Mouse (Mus musculus) B cell, adult 2 months (primary cell): ENCODE results near the gene Mrpl24.
"Not testable (repeated sequence)": the region's sequence is repeated elsewhere in the genome, so short reads cannot be mapped to it uniquely, and the experiment has no call there.

Source experiments
- DNase-seq, 2 experiments: peaks; one replicate each; pipeline ENCODE4 v3.0.0; 2022

Gene Mrpl24

DNA sequence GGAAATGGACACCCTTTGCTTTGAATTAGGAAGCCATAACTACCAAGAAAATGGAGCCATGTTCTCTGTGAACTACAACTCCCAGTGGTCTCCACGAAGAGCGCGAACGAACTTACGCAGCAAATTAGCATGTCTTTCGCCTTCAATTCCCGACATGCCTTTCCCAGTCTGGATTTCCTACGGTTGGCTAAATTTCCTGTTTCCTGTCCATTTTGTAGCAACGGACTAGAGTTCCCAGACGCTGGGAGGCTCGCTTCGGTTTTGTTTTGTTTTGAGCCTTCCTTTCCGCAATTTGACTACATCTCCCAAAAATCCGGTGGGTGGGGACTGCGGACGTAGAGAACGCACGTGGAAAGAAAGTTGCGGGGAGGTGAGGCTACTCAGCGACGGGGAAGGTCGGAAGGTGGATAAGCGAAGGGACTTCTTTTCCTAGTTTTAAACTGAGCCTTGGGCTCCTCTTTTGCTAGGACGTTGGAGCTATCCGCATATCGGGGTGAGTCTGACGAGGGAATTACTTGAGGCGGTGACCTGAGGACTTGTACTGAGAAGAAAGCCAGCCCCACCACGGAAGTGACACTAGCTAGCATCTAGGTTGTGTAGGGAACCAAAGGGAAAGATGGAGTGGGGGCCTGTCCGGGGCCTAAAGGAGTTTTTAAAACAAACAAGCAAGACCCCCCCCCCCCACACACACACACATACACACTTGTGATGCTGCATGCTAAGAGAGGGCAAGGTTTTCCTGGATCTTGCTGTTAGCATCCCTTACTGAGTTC is at the start of gene Mrpl24:
Gene Mrpl24, plus strand, starts transcription at position 171 of the 773 bp plus-strand sequence.
- DNase-seq, result peak; percentile 69 to 73

- no peak for DNase-seq
These were observed 41.6 kb upstream of the Mrpl24 start for GRCm38 (mm10) chr3:87877730-87878129.

GRCm38 (mm10) chr3:87884291-87884690 is 35.0 kb upstream of the Mrpl24 start:
- no peak for DNase-seq

DNA sequence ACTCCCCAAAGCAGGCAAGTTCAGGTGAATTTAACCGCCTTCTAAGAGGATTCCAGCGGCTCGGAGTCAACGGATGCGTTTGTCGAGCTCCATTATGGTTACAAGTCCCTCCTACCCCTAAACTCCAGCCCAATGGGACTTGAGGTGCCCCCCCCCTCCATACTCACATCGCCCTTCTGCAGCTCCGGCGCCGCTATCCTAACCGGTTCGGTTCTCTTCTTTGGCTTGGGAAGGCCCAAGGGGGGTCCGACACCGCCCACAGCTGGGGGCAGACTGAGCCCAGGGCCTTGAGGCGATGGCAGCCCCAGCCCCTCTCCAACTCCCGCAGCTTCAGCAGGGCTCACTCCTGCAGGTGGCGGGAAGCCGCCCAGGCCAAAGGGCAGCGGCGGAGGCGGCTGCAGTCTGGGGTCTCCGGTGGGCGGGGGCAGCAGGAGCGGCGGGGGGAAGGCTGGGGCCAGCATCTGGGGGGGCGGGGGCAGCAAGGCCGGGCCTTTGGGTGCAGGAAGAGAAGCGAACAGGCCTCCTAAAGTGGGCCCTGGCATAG is 34.5 kb upstream of the Mrpl24 start:
- DNase-seq, result peak; percentile 34 to 36

DNA sequence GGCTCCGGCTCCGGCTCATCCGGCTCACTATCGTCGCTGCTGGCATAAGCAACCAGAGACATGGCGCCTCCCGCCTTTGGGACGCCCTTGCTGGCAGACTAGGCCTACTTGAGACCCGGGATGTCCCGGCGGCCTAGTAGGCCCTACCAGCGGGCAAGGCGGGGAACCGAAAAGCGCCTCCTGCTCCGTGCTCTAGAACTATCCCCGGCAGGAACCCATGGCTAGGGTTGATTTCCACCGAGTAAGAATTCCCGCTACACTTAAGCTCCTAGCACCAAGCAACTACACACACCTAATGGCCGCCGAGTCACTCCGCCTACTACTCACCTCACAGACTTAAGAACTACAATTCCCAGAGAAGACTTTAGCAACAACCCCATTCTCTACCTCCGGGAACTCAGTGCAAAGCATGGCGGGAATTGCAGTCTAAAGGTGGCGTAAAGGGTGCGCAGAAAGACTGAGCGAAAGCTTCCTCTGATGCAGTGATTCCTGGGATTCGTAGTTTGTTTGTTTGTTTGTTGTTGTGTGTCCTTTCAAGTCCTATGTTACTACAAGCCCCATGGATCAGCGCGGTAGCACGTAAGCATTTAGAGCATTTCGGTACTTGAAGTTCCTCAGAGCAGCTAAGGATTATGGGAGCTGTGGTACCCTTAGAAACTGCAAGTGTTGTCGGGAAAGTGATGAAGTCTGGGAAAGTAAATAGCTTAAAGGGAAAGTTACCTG is 33.9 kb upstream of the Mrpl24 start, which contains the start of gene Prcc:
Gene Prcc, minus strand, starts transcription at position 328 of the 723 bp plus-strand sequence.
- DNase-seq, result peak; percentile 84 to 91

GRCm38 (mm10) chr3:87886004-87886365 is 33.3 kb upstream of the Mrpl24 start:
- no peak for DNase-seq

- DNase-seq, result peak in 1 of 2 experiments; percentile 6
These were observed 32.9 kb upstream of the Mrpl24 start for GRCm38 (mm10) chr3:87886416-87886815.

DNA sequence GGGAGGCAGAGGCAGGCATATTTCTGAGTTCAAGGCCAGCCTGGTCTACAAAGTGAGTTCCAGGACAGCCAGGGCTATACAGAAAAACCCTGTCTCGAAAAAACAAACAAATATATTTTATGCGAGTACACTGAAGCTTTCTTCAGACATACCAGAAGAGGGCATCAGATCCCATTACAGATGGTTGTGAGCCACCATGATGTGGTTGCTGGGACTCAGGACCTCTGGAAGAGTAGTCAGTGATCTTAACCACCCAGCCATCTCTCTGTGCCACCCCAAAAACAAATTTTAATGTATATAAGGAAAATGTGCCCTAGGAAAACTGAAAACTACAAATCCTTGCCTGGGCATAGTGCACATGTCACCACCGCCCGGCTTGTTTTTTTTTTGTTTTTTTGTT is 31.9 kb upstream of the Mrpl24 start:
- not testable (repeated sequence) for DNase-seq

GRCm38 (mm10) chr3:87891481-87891880 is 27.8 kb upstream of the Mrpl24 start:
- no peak for DNase-seq

- DNase-seq, result no peak
These were observed 25.9 kb upstream of the Mrpl24 start for GRCm38 (mm10) chr3:87893367-87893905.

- no peak for DNase-seq
These were observed 20.0 kb upstream of the Mrpl24 start for GRCm38 (mm10) chr3:87899266-87899665.

DNA sequence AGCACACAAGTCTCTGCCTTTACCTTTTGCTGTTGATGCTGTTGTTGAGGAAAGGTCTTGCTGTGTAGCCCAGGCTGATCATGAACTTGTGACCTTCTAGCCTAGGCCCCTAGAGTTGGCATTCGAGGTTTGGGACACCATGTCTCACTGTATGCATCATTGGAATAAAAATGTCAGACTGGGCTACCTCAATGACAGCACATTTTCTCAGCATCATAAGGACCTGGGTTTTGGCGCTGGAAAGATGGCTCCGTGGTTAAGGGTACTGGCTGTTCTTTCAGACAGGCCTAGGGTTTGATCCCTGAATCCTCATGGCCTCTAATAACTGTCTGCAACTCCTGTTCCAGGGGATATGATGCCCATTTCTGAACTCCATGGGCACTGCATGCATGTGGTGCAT is 19.5 kb upstream of the Mrpl24 start:
- DNase-seq, result no peak

DNA sequence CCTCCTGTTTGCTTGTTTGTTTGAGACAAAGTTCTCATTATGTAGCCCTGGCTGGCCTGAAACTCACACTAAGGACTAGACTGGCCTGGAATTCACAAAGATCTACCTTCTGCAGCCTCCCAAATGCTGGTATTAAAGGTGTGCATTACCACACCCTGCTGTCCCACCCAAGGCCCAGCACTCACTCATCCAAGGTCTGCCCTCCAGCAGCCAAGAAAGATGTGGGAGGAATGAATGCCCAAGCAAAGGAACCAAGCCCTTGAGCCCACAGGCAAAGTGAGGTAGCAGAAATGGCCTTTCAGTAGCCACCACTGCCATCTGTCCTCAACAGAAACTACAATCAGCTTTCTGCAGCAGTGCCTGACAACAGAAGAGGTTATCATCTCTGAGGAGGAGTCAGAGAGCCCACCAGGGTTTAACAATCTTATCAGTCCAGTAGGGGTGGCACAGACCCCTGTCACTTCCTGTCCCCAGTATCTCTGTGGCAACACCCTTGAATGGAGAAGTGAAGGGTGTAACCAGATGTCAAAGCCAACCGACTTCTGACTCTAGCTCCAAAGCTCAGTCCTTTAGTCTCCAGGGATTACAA is 18.2 kb upstream of the Mrpl24 start:
- DNase-seq, result no peak

- not testable (repeated sequence) for DNase-seq
These were observed 17.3 kb upstream of the Mrpl24 start for GRCm38 (mm10) chr3:87901959-87902358.

DNA sequence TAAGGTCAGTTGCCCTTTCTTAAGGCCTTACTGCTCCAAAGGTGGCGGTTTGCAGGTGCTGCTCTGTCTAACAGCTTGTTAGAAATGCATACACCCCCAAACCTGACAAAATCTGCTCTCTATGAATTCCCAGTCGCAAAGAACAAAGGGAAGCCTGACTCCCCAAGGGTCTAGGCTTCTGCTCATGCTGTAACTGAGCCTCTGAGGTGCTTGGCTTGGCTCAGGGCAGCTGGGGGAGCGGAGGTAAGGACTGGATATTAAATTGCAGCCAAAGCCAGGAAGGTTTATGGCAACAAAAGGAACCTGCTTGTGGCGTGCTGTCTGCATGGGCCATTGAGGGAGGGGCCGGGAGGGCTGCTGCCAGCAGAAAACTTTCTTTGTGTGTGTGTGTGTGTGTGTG is 15.5 kb upstream of the Mrpl24 start:
- DNase-seq, result no peak

DNA sequence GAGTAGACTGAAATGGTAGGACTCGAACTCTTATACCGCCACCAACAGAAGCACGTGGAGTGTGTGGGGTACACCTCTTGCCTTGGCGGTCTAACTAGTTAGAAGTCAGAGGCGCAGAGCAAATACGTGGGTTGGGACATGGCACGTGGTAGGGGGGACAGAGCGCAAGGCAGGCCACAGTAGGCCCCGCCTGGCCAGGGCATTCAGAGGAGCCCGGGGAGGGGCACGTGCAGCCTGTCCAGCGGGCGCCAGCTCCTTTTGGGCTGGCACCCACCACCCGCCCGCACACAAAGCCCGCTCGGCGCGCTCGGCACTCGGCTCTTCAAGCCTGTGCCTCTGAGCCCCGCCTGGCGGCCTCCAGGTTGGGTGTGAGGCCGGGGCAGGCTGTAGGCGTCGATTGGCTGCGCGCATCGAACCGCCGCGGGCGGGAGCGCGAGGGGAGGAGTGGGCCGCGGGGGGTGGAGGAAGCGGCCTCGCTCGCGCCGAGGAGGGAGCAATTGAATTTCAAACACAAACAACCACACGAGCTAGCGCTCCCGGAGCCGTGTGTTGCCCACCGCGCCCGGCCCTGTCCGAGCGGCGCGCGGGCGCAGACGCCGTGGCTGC is 13.3 kb upstream of the Mrpl24 start, which contains the start of gene Hdgf:
Gene Hdgf, plus strand, starts transcription at position 442 of the 606 bp plus-strand sequence.
- DNase-seq, result peak; percentile 94

DNA sequence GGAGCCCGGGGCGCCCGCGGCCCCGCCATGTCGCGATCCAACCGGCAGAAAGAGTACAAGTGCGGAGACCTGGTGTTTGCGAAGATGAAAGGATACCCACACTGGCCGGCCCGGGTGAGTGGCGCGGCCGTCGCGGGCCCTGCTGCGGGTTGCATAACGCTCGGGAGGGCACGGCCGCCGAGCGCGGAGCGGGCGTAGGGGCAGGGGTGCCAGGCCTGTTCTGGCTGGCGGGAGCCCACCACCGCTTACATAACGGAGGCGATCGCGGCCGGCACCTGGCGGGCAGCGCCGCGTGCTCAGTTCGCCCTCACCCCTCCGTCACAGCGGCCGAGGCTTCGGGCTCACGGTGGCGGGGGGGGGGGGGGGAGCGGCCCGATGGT is 12.7 kb upstream of the Mrpl24 start:
- peak in 1 of 2 experiments; percentile 47 for DNase-seq

DNA sequence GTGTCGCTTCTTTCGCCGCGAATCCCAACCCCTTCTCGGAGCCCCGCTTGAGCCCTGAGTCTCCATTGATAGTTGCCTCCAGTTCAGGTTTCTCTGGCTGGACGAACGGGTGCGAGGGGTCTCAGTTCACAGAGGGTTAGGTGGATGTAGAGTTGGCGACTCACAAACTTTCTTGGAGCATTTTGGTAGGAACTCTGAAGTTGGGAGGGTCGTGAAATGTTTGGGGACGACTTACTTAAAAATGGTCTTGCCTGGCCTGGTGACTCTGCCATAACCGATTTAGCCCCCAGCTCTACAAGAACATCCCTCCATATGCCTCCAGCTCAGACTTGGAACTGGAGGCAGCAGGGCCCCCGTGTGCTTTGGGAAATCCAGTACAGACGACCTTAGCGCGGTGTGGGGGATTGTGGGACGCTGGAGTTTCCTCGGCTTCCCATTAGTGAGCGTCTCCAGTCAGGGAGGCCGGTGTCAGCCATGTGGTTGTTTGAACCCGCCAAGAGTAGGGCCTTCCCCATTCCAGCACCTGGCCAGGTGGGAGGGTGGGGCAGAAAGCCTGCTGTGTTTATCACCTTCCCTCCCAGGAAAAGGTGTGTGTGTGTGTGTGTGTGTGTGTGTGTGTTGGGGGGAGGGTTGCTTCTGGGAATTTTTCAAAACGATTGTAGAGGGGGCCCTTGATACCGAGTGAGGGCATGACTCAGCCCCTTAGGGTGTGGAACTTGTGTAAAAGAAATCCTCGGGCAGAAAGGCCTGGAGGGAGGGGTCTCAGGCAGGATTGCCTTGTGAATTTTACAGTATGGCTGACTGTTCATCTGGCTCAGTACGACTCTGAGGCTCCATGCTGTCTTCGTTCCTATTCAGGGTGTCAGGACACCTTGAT is 12.1 kb upstream of the Mrpl24 start:
- peak in 1 of 2 experiments; percentile 26 for DNase-seq

- DNase-seq, result no peak
These were observed 11.4 kb upstream of the Mrpl24 start for GRCm38 (mm10) chr3:87907906-87908305.

- DNase-seq, result no peak
These were observed 9.9 kb upstream of the Mrpl24 start for GRCm38 (mm10) chr3:87909381-87909780.

DNA sequence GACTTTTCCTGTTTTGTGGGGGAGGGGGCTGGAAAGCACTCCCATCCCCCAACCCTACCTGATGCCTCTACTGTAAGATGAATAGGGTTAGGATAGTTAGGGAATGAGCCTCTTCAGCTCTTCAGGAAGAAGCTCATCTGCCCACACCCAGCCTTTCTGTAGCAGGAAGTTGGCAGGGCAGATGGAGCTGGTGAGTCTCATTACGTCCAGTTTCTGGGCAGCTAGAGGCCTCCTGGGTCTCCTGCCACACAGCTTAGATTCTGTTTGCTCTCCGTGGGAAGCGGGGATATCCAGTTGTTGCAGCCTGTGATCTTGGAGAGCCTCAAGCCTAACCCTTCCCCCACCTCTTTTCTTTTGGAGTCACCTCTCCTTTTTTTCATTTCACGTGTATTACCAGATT is 9.4 kb upstream of the Mrpl24 start:
- DNase-seq, result no peak
